Mouse (Mus musculus): ENCODE data around the gene Ntn1.

DNA sequence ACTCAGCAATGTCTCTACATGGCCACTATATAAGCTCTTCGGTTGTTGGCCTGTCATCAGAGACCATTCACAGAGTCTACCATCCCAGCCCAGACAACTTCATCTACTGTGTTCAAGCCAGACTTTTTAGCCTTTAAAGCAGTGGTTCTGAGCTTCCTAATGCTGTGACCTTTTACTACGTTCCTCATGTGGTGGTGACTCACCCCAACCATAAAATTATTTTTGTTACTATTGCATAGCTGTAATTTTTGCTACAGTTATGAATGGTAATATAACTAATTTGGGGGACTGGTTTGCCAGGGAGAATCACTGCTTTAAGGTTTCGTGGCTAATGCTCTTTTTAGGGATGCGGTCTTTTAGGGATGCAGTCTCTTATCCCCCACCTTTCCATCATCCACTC is 45.3 kb upstream of the Ntn1 start:
- no peak for TF ChIP-seq TAL1 (IDR thresholded peaks at IDR 0.05; ENCODE audit: low read length)
- TF ChIP-seq GATA1 (IDR thresholded peaks at IDR 0.05; ENCODE audit: low read length): no peak
